Mouse (Mus musculus) lung, postnatal 0 days (tissue): ENCODE measurements around the gene Jam2. TPM values are rescaled to one million over a fixed set of nuclear protein-coding genes. Genes with fewer than 3 reads are reported as not detected.

Source experiments
- ATAC-seq: fragments of 200-750 bp; cut with Nextera tagmentation; 2 replicates; pipeline ENCODE4 v1.8.0; 2017; ENCODE audit warnings: moderate library complexity
- DNase-seq: peaks from one replicate; pipeline ENCODE4 v3.0.0-alpha.2; 2016; ENCODE audit warnings: low spot score
- H3K27ac ChIP-seq: fragments of 300-500 bp; sonication (generic); 2 replicates; pipeline ENCODE4 v1.5.1; 2014; ENCODE audit warnings: antibody characterized with exemption, mild to moderate bottlenecking, low read length, mixed read lengths
- H3K27me3 ChIP-seq: fragments of 300-500 bp; sonication (generic); replicated peaks from 2 replicates; pipeline ENCODE4 v1.6.1; 2014; ENCODE audit warnings: low read length, mixed read lengths; ENCODE audit not compliant: insufficient read depth
- H3K36me3 ChIP-seq: fragments of 300-500 bp; sonication (generic); 2 replicates; pipeline ENCODE4 v1.6.1; 2014; ENCODE audit warnings: low read length, mixed read lengths; ENCODE audit not compliant: insufficient read depth
- H3K4me1 ChIP-seq: fragments of 300-500 bp; sonication (generic); 2 replicates; pipeline ENCODE4 v1.6.1; 2014; ENCODE audit warnings: antibody characterized with exemption, low read depth, low read length, mixed read lengths; ENCODE audit not compliant: insufficient read depth
- H3K4me2 ChIP-seq: fragments of 300-500 bp; sonication (generic); replicated peaks from 2 replicates; pipeline ENCODE4 v1.6.1; 2014; ENCODE audit warnings: low read depth, mild to moderate bottlenecking, low read length, moderate library complexity, mixed read lengths
- H3K4me3 ChIP-seq: fragments of 300-500 bp; sonication (generic); 2 replicates; pipeline ENCODE4 v1.5.1; 2014; ENCODE audit warnings: low read depth, low read length
- H3K9ac ChIP-seq: fragments of 300-500 bp; sonication (generic); replicated peaks from 2 replicates; pipeline ENCODE4 v1.6.1; 2014; ENCODE audit warnings: low read depth, mild to moderate bottlenecking
- H3K9me3 ChIP-seq: fragments of 300-500 bp; sonication (generic); 2 replicates; pipeline ENCODE4 v1.6.1; 2016; ENCODE audit warnings: low read length, mixed read lengths
- CTCF ChIP-seq: IDR thresholded peaks from 2 replicates; pipeline ENCODE4 v1.5.1; 2016; ENCODE audit warnings: antibody characterized with exemption, mild to moderate bottlenecking
- EP300 ChIP-seq: IDR thresholded peaks from 2 replicates; pipeline ENCODE4 v1.6.1; 2016; ENCODE audit warnings: antibody characterized with exemption, mild to moderate bottlenecking, control low read depth
- WGBS: fragments of 180-500 bp; shearing (Covaris S2); extraction: QIAGEN DNeasy Blood & Tissue Kit; methylation state at CpG from one replicate; pipeline ENCODE4 v1.1.7; 2014; 5-methylcytosine and 5-hydroxymethylcytosine counted together
- polyA plus RNA-seq: library from polyadenylated mRNA; unstranded; fragments of >200 nt; fragmentation: Nextera tagmentation; extraction: Ambion mirVana; gene quantifications from 2 replicates; pipeline ENCODE4 v1.2.1, GENCODE M21; 2015

Jam2 gene
- polyA plus RNA-seq, 1 experiment from 2014 or later = 38.2 TPM

DNA sequence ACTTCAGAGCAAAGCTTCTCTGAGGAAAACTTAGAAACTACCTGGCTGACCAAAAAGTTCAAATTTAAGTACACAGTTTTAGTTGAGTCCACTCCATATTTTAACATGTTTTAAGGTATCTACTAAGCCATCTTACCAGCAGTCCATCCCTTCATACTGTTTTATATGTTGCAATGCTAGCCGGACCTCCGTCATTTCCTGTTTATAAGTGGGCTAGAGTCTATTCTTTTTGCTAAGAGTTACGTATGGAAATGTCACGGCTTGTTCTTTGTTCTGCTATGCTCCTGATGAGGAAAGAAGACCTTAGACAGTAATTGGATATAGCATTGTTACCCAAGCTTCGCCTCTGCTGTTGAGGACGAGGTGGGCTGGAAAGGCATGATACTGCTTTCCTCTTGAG lies 79.6 kb downstream of the Jam2 start:
- no peaks in the 10 kb centered on the region for H3K27me3 ChIP-seq
- WGBS = 64% methylated on average over 6 of the region's 6 CpGs
- peaks cover 37% of the 10 kb centered on the region; the same call in 1 of the 2 replicates for H3K36me3 ChIP-seq
- ATAC-seq (peak; percentile 23; the same call in 1 of the 2 replicates), DNase-seq (no peak)
- H3K27ac ChIP-seq = no peak overlapping the region
- H3K4me3 ChIP-seq = no peak overlapping the region
- no peak overlapping the region for H3K4me2 ChIP-seq
- H3K4me1 ChIP-seq = no peaks in the 10 kb centered on the region
- TF ChIP-seq CTCF (no peak), EP300 (peak; percentile 67)
- no peak overlapping the region for H3K9ac ChIP-seq
- no peaks in the 10 kb centered on the region for H3K9me3 ChIP-seq

- no peaks in the 10 kb centered on the region for H3K27me3 ChIP-seq
- H3K9me3 ChIP-seq = no peaks in the 10 kb centered on the region
- DNase-seq (no peak), ATAC-seq (no peak)
- WGBS = 84% methylated on average over 8 of the region's 8 CpGs
- H3K4me1 ChIP-seq = no peaks in the 10 kb centered on the region
- H3K27ac ChIP-seq = no peak overlapping the region
- no peak overlapping the region for H3K4me2 ChIP-seq
- no peak overlapping the region for H3K9ac ChIP-seq
- no peak for TF ChIP-seq CTCF
- H3K36me3 ChIP-seq = peaks cover 18% of the 10 kb centered on the region; the same call in 1 of the 2 replicates
- H3K4me3 ChIP-seq = no peak overlapping the region
Measured at GRCm38 (mm10) chr16:84864656-84865055, 90.7 kb downstream of the Jam2 start.

DNA sequence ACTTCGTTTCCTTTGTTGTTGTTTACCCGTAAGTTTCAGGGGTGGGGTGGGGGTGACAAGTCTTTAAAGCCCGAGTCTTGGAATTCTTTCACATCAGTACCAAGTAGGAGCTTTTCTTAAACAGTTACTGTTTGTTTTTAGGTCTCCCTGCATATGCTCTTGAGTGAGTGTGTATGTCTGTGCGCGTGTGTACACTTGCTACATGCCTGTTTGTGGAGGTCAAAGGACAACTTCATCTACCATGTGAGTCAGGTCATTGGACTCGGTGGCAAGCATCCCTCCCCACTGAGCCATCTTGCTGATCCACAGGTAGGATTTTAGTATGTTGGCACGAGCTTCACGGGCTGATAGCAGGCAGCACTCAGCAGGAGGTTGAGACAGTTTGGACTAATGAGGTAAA lies 99.9 kb downstream of the Jam2 start:
- ATAC-seq (no peak), DNase-seq (no peak)
- H3K4me1 ChIP-seq = no peaks in the 10 kb centered on the region
- no peak overlapping the region for H3K9ac ChIP-seq
- H3K4me2 ChIP-seq = no peak overlapping the region
- WGBS = 75% methylated on average over 8 of the region's 8 CpGs
- no peaks in the 10 kb centered on the region for H3K9me3 ChIP-seq
- H3K4me3 ChIP-seq = no peak overlapping the region
- no peak overlapping the region for H3K27ac ChIP-seq
- H3K36me3 ChIP-seq = no peaks in the 10 kb centered on the region
- H3K27me3 ChIP-seq = no peaks in the 10 kb centered on the region
- no peak for TF ChIP-seq EP300
- no peak for TF ChIP-seq CTCF

- ATAC-seq = no peak
- DNase-seq = peak; percentile 33
- Histone ChIP-seq H3K4me2 (peak overlapping the region; percentile 41), H3K4me3 (peak overlapping the region; percentile 19; the same call in 1 of the 2 replicates), H3K27ac (no peak overlapping the region), H3K9ac (no peak overlapping the region), H3K27me3 (no peaks in the 10 kb centered on the region), H3K9me3 (no peaks in the 10 kb centered on the region), H3K4me1 (no peaks in the 10 kb centered on the region), H3K36me3 (no peaks in the 10 kb centered on the region)
- 46% methylated on average over 24 of the region's 24 CpGs for WGBS
- TF ChIP-seq CTCF (peak; percentile 41), EP300 (no peak)
Measured at GRCm38 (mm10) chr16:84875012-84875717, 101.2 kb downstream of the Jam2 start.

Other genes starting within 250 kb of the Jam2 start
- gene Mrpl39, start 38.4 kb upstream of the Jam2 start, polyA plus RNA-seq = 27.0 and 29.4 TPM in 2 replicates
- 13.9 and 17.3 TPM in 2 replicates for gene Gabpa, start 60.8 kb downstream of the Jam2 start, polyA plus RNA-seq
- gene Atp5j, start 61.5 kb downstream of the Jam2 start, polyA plus RNA-seq = 663 and 711 TPM in 2 replicates